Comparison of ENCODE assay signal across 22 mouse cellular contexts in the genomic region with DNA sequence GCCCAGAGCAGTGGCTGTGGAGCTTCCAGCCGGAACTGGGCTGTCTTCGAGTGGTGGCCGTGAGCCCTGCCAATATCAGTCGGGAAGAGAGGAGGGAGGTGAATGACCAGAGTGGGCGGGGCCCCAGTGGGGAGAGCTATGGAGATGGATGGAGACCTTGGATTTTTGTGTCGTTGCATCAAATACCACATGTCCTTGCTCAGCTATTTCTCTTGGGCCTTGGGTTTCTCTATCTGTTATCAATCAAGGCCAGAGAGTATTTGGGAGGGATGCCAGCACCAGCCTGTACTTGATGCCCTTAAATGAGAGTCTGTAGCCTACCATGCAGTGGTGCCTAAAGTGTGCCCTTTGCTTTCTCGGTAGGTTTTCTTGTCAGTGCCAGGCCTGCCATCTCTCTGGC. TPM values are rescaled to one million over a fixed set of nuclear protein-coding genes. Genes with fewer than 3 reads are reported as not detected.
A peak's percentile ranks its signal among the peaks of the same experiment; 100 is the strongest.
DNase-seq lines count a peak whose midpoint lies in the region; ATAC-seq and TF ChIP-seq lines count a peak whose summit lies in the region.
"Had no signal": no experiment of that assay in that cellular context is flagged by ENCODE, and none has a peak within 500 bp of the region (broad histone marks: within the 10 kb centered on the region; RNA-seq: fewer than 3 reads in every experiment).

No protein-coding gene starts in this region.

- peaks cover 8% of the 10 kb centered on the region; the same call in 1 of the 2 replicates for H3K4me1 ChIP-seq in hindbrain, postnatal 0 days (ENCODE audit: insufficient read depth, low read length)
- peaks cover 15% of the 10 kb centered on the region for H3K4me1 ChIP-seq in hindbrain, embryonic 14.5 days (replicated peaks; ENCODE audit: control insufficient read depth, insufficient read depth, low read length)
- H3K4me1 ChIP-seq in intestine, embryonic 15.5 days (replicated peaks), result peaks cover 23% of the 10 kb centered on the region

- peak overlapping the region; percentile 26; the same call in 1 of the 2 replicates for H3K27ac ChIP-seq in hindbrain, postnatal 0 days
- no peak overlapping the region for H3K27ac ChIP-seq in hindbrain, embryonic 14.5 days
- no peak overlapping the region for H3K27ac ChIP-seq in intestine, embryonic 15.5 days
- H3K27ac ChIP-seq: embryonic facial prominence, embryonic 12.5 days; forebrain, embryonic 13.5 days; limb, embryonic 12.5 days; liver, embryonic 12.5 days; midbrain, embryonic 15.5 days; neural tube, embryonic 15.5 days; stomach, postnatal 0 days had no signal

- 66% methylated on average over 7 of the region's 7 CpGs for WGBS in hindbrain, postnatal 0 days
- 74% methylated on average over 7 of the region's 7 CpGs for WGBS in hindbrain, embryonic 14.5 days
- 76% methylated on average over 7 of the region's 7 CpGs for WGBS in intestine, embryonic 15.5 days

- H3K4me3 ChIP-seq in hindbrain, postnatal 0 days (ENCODE audit: low read length), result no peak overlapping the region
- H3K4me3 ChIP-seq in hindbrain, embryonic 14.5 days (replicated peaks; ENCODE audit: low read length), result no peak overlapping the region
- H3K4me3 ChIP-seq in intestine, embryonic 15.5 days (replicated peaks), result no peak overlapping the region
- H3K4me3 ChIP-seq: embryonic facial prominence, embryonic 12.5 days; erythroblast, embryonic 14.5 days; forebrain, embryonic 13.5 days; limb, embryonic 12.5 days; liver, embryonic 12.5 days; midbrain, embryonic 15.5 days; neural tube, embryonic 15.5 days had no signal

- no peak overlapping the region for H3K4me2 ChIP-seq in hindbrain, postnatal 0 days (ENCODE audit: low read depth, low read length)
- no peak overlapping the region for H3K4me2 ChIP-seq in hindbrain, embryonic 14.5 days (replicated peaks)
- no peak overlapping the region for H3K4me2 ChIP-seq in intestine, embryonic 15.5 days (replicated peaks)
- H3K4me2 ChIP-seq: embryonic facial prominence, embryonic 12.5 days; forebrain, embryonic 13.5 days; limb, embryonic 12.5 days; liver, embryonic 12.5 days; lung, embryonic 14.5 days; midbrain, embryonic 15.5 days; neural tube, embryonic 15.5 days had no signal

- peaks cover 16% of the 10 kb centered on the region; the same call in 1 of the 2 replicates for H3K36me3 ChIP-seq in hindbrain, postnatal 0 days (ENCODE audit: insufficient read depth, low read length)
- peaks cover 81% of the 10 kb centered on the region for H3K36me3 ChIP-seq in hindbrain, embryonic 14.5 days (replicated peaks; ENCODE audit: control insufficient read depth, insufficient read depth)
- peaks cover 11% of the 10 kb centered on the region; the same call in 1 of the 2 replicates for H3K36me3 ChIP-seq in intestine, embryonic 15.5 days

- no peak for DNase-seq in hindbrain, postnatal 0 days (ENCODE audit: low spot score)
- DNase-seq in hindbrain, embryonic 14.5 days (ENCODE audit: low spot score), result no peak
- DNase-seq in Muller cell, postnatal 12 days (ENCODE audit: inconsistent ontology term), result peak; percentile 27
- peak; percentile 96 to 97 for DNase-seq in adrenal gland, adult (ENCODE audit: inconsistent age in 2 of 2, low spot score in 1 of 2)
- DNase-seq in adrenal gland, postnatal 36 days, result peak; percentile 95
- DNase-seq in kidney, postnatal 4 days, result no peak
- DNase-seq: cerebellum, adult 11 months; gastrocnemius, postnatal 14 days; kidney, adult 8-10 months; kidney, postnatal 25 days; lung, embryonic 14.5 days; thymus, postnatal 14 days had no signal

- TF ChIP-seq CTCF in hindbrain, postnatal 0 days (IDR thresholded peaks at IDR 0.05; ENCODE audit: low read depth), result no peak

- H3K9ac ChIP-seq in hindbrain, postnatal 0 days (replicated peaks; ENCODE audit: low read length), result no peak overlapping the region
- no peak overlapping the region for H3K9ac ChIP-seq in hindbrain, embryonic 14.5 days
- no peak overlapping the region for H3K9ac ChIP-seq in intestine, embryonic 15.5 days
- H3K9ac ChIP-seq: embryonic facial prominence, embryonic 12.5 days; liver, embryonic 12.5 days; lung, embryonic 14.5 days; midbrain, embryonic 15.5 days; neural tube, embryonic 15.5 days had no signal

- H3K27me3 ChIP-seq in hindbrain, postnatal 0 days (ENCODE audit: insufficient read depth, low read length), result no peaks in the 10 kb centered on the region
- H3K27me3 ChIP-seq in hindbrain, embryonic 14.5 days (ENCODE audit: control insufficient read depth, insufficient read depth, low read length), result no peaks in the 10 kb centered on the region
- no peaks in the 10 kb centered on the region for H3K27me3 ChIP-seq in intestine, embryonic 15.5 days (replicated peaks)
- H3K27me3 ChIP-seq: embryonic facial prominence, embryonic 12.5 days; forebrain, embryonic 13.5 days; limb, embryonic 12.5 days; midbrain, embryonic 15.5 days; neural tube, embryonic 15.5 days had no signal

- ATAC-seq in hindbrain, postnatal 0 days, result no peak
- no peak for ATAC-seq in hindbrain, embryonic 14.5 days (ENCODE audit: low FRiP score)
- no peak for ATAC-seq in intestine, embryonic 15.5 days
- ATAC-seq: forebrain, embryonic 13.5 days; liver, embryonic 12.5 days; midbrain, embryonic 15.5 days; Patski had no signal

- no peaks in the 10 kb centered on the region for H3K9me3 ChIP-seq in hindbrain, postnatal 0 days (ENCODE audit: low read length)
- H3K9me3 ChIP-seq in hindbrain, embryonic 14.5 days (ENCODE audit: control insufficient read depth, low read length), result no peaks in the 10 kb centered on the region
- no peaks in the 10 kb centered on the region for H3K9me3 ChIP-seq in intestine, embryonic 15.5 days
- H3K9me3 ChIP-seq: embryonic facial prominence, embryonic 12.5 days; forebrain, embryonic 13.5 days; limb, embryonic 12.5 days; liver, embryonic 12.5 days; midbrain, embryonic 15.5 days; neural tube, embryonic 15.5 days had no signal

RNA-seq across cellular contexts. Expression of a gene that starts 8.1 kb away (rescaled TPM):
- 82.3 and 84.4 TPM in 2 replicates for total RNA-seq in hindbrain, postnatal 0 days (2014; rRNA removed)
- 8.7 and 11.2 TPM in 2 replicates for polyA plus RNA-seq in hindbrain, postnatal 0 days (2015; fragmentation: Nextera tagmentation; extraction: Ambion mirVana)
- 14.2 and 16.6 TPM in 2 replicates for polyA plus RNA-seq in hindbrain, embryonic 14.5 days (2014; fragmentation: Nextera tagmentation; extraction: Ambion mirVana)
- 100 to 1,000 TPM in 1 of 2 experiments, 10 to 100 TPM in 1; 82.7 to 123 TPM for total RNA-seq in adrenal gland, postnatal 36 days (2021)
- polyA plus RNA-seq in intestine, embryonic 15.5 days (2015; fragmentation: Nextera tagmentation; extraction: Ambion mirVana), result 7.1 TPM in 2 replicates

RNA-seq across cellular contexts. Expression of a gene that starts 20.9 kb away (rescaled TPM):
- 56.2 and 73.8 TPM in 2 replicates for total RNA-seq in hindbrain, postnatal 0 days (2014; rRNA removed)
- polyA plus RNA-seq in hindbrain, postnatal 0 days (2015; fragmentation: Nextera tagmentation; extraction: Ambion mirVana), result 764 and 779 TPM in 2 replicates
- polyA plus RNA-seq in hindbrain, embryonic 14.5 days (2014; fragmentation: Nextera tagmentation; extraction: Ambion mirVana), result 710 and 800 TPM in 2 replicates
- 100 to 1,000 TPM; 384 to 426 TPM for total RNA-seq in adrenal gland, postnatal 36 days (2021)
- polyA plus RNA-seq in intestine, embryonic 15.5 days (2015; fragmentation: Nextera tagmentation; extraction: Ambion mirVana), result 619 and 707 TPM in 2 replicates

RNA-seq across cellular contexts. Expression of a gene that starts 21.0 kb away (rescaled TPM):
- total RNA-seq in hindbrain, postnatal 0 days (2014; rRNA removed), result 7.8 and 8.4 TPM in 2 replicates
- polyA plus RNA-seq in hindbrain, postnatal 0 days (2015; fragmentation: Nextera tagmentation; extraction: Ambion mirVana), result 5.1 and 6.7 TPM in 2 replicates
- polyA plus RNA-seq in hindbrain, embryonic 14.5 days (2014; fragmentation: Nextera tagmentation; extraction: Ambion mirVana), result 11.2 and 11.3 TPM in 2 replicates
- 10 to 100 TPM; 15.6 to 20.1 TPM for total RNA-seq in adrenal gland, postnatal 36 days (2021)
- 16.1 and 17.2 TPM in 2 replicates for polyA plus RNA-seq in intestine, embryonic 15.5 days (2015; fragmentation: Nextera tagmentation; extraction: Ambion mirVana)

RNA-seq across cellular contexts. Expression of a gene that starts 29.3 kb away (rescaled TPM):
- total RNA-seq in hindbrain, postnatal 0 days (2014; rRNA removed), result 39.5 and 52.3 TPM in 2 replicates
- polyA plus RNA-seq in hindbrain, postnatal 0 days (2015; fragmentation: Nextera tagmentation; extraction: Ambion mirVana), result 30.6 and 32.2 TPM in 2 replicates
- 29.0 and 29.8 TPM in 2 replicates for polyA plus RNA-seq in hindbrain, embryonic 14.5 days (2014; fragmentation: Nextera tagmentation; extraction: Ambion mirVana)
- total RNA-seq in adrenal gland, postnatal 36 days (2021), result 10 to 100 TPM; 16.3 to 18.3 TPM
- 21.3 and 22.4 TPM in 2 replicates for polyA plus RNA-seq in intestine, embryonic 15.5 days (2015; fragmentation: Nextera tagmentation; extraction: Ambion mirVana)

RNA-seq across cellular contexts. Expression of a gene that starts 43.7 kb away (rescaled TPM):
- total RNA-seq in hindbrain, postnatal 0 days (2014; rRNA removed), result 20.1 and 32.6 TPM in 2 replicates
- 14.3 and 14.4 TPM in 2 replicates for polyA plus RNA-seq in hindbrain, postnatal 0 days (2015; fragmentation: Nextera tagmentation; extraction: Ambion mirVana)
- 9.7 and 16.2 TPM in 2 replicates for polyA plus RNA-seq in hindbrain, embryonic 14.5 days (2014; fragmentation: Nextera tagmentation; extraction: Ambion mirVana)
- 10 to 100 TPM; 19.7 to 23.4 TPM for total RNA-seq in adrenal gland, postnatal 36 days (2021)
- 12.5 and 13.4 TPM in 2 replicates for polyA plus RNA-seq in intestine, embryonic 15.5 days (2015; fragmentation: Nextera tagmentation; extraction: Ambion mirVana)

Comparison
In these comparisons a context has a peak if more than half of its experiments do, and no peak if none do; other contexts are left out.
1. DNase-seq: peak in Muller cell, postnatal 12 days (single experiment), adrenal gland, adult (2 of 2) and adrenal gland, postnatal 36 days (2 of 2); none in hindbrain, postnatal 0 days (single experiment), hindbrain, embryonic 14.5 days (single experiment) and kidney, postnatal 4 days (0 of 2).